Mouse (Mus musculus) liver, embryonic 14.5 days (tissue): ENCODE data around the gene Ppp1r12a.

ENCODE experiments used
- CTCF ChIP-seq: IDR thresholded peaks from 2 replicates; pipeline ENCODE4 v1.5.1; 2016; ENCODE audit warnings: antibody characterized with exemption, low read depth, control low read depth
- EP300 ChIP-seq: IDR thresholded peaks from 2 replicates; pipeline ENCODE4 v1.6.1; 2016; ENCODE audit warnings: antibody characterized with exemption, low read depth

- peak; percentile 14; the same call in 1 of the 2 replicates for TF ChIP-seq CTCF
- no peak for TF ChIP-seq EP300
Observed at GRCm38 (mm10) chr10:108190626-108191025, 28.6 kb downstream of the Ppp1r12a start.
